Mouse (Mus musculus): ENCODE measurements at regions not wholly inside any gene's neighbourhood (a gene's known extent, or its start where the extent isn't known, plus 50 kb on each side); places are given as distances from the start of the nearest gene placed in this dataset.
A peak's percentile ranks its signal among the peaks of the same experiment; 100 is the strongest.

- Histone ChIP-seq H3K36me3 (ENCODE audit: control insufficient read depth, insufficient read depth, low read length) (no peaks in the 10 kb centered on the region), H3K4me3 (ENCODE audit: low read depth, low read length) (no peak overlapping the region), H3K4me1 (ENCODE audit: control insufficient read depth, insufficient read depth, low read length) (no peaks in the 10 kb centered on the region), H3K9me3 (replicated peaks; ENCODE audit: control insufficient read depth, low read length) (no peaks in the 10 kb centered on the region), H3K4me2 (ENCODE audit: low read length) (no peak overlapping the region), H3K9ac (ENCODE audit: low read length) (no peak overlapping the region), H3K27me3 (replicated peaks; ENCODE audit: control insufficient read depth, insufficient read depth, low read length) (no peaks in the 10 kb centered on the region), H3K27ac (ENCODE audit: low read depth, low read length) (no peak overlapping the region)
- DNase-seq (ENCODE audit: low spot score) (no peak), ATAC-seq (no peak)
- 49% methylated on average over 6 of the region's 6 CpGs for WGBS
Observed at GRCm38 (mm10) chr2:94590494-94590893, 152.6 kb upstream of the Api5 start.

- no peaks in the 10 kb centered on the region for H3K9me3 ChIP-seq (replicated peaks; ENCODE audit: control insufficient read depth, low read length)
- H3K27ac ChIP-seq (ENCODE audit: low read depth, low read length): no peak overlapping the region
- ATAC-seq: no peak
- H3K27me3 ChIP-seq (replicated peaks; ENCODE audit: control insufficient read depth, insufficient read depth, low read length): no peaks in the 10 kb centered on the region
- H3K4me1 ChIP-seq (ENCODE audit: control insufficient read depth, insufficient read depth, low read length): no peaks in the 10 kb centered on the region
- 61% methylated on average over 1 of the region's 1 CpGs for WGBS
- H3K4me3 ChIP-seq (ENCODE audit: low read depth, low read length): no peak overlapping the region
- H3K36me3 ChIP-seq (ENCODE audit: control insufficient read depth, insufficient read depth, low read length): no peaks in the 10 kb centered on the region
- H3K9ac ChIP-seq (ENCODE audit: low read length): no peak overlapping the region
- DNase-seq (ENCODE audit: low spot score): no peak
- no peak overlapping the region for H3K4me2 ChIP-seq (ENCODE audit: low read length)
Observed at GRCm38 (mm10) chr2:94587255-94587654, 149.3 kb upstream of the Api5 start.

- 27% methylated on average over 3 of the region's 3 CpGs for WGBS
- H3K4me1 ChIP-seq (ENCODE audit: control insufficient read depth, insufficient read depth, low read length): no peaks in the 10 kb centered on the region
- no peak overlapping the region for H3K27ac ChIP-seq (ENCODE audit: low read depth, low read length)
- no peaks in the 10 kb centered on the region for H3K27me3 ChIP-seq (replicated peaks; ENCODE audit: control insufficient read depth, insufficient read depth, low read length)
- no peak overlapping the region for H3K9ac ChIP-seq (ENCODE audit: low read length)
- no peak overlapping the region for H3K4me2 ChIP-seq (ENCODE audit: low read length)
- no peaks in the 10 kb centered on the region for H3K9me3 ChIP-seq (replicated peaks; ENCODE audit: control insufficient read depth, low read length)
- DNase-seq (ENCODE audit: low spot score) (peak; percentile 13), ATAC-seq (no peak)
- no peaks in the 10 kb centered on the region for H3K36me3 ChIP-seq (ENCODE audit: control insufficient read depth, insufficient read depth, low read length)
- H3K4me3 ChIP-seq (ENCODE audit: low read depth, low read length): no peak overlapping the region
Observed at GRCm38 (mm10) chr2:94571646-94572045, 133.7 kb upstream of the Api5 start.

- no peak overlapping the region for H3K27ac ChIP-seq (ENCODE audit: low read depth, low read length)
- ATAC-seq: peak; percentile 71; the same call in 1 of the 2 replicates
Observed at GRCm38 (mm10) chr2:94541230-94541905, 103.4 kb upstream of the Api5 start.

GRCm38 (mm10) chr2:94536631-94537030, 98.7 kb upstream of the Api5 start:
- Histone ChIP-seq H3K4me1 (ENCODE audit: control insufficient read depth, insufficient read depth, low read length) (no peaks in the 10 kb centered on the region), H3K36me3 (ENCODE audit: control insufficient read depth, insufficient read depth, low read length) (no peaks in the 10 kb centered on the region), H3K9ac (ENCODE audit: low read length) (no peak overlapping the region), H3K9me3 (replicated peaks; ENCODE audit: control insufficient read depth, low read length) (no peaks in the 10 kb centered on the region), H3K27ac (ENCODE audit: low read depth, low read length) (no peak overlapping the region), H3K27me3 (replicated peaks; ENCODE audit: control insufficient read depth, insufficient read depth, low read length) (no peaks in the 10 kb centered on the region), H3K4me3 (ENCODE audit: low read depth, low read length) (no peak overlapping the region), H3K4me2 (ENCODE audit: low read length) (no peak overlapping the region)
- WGBS: 85% methylated on average over 4 of the region's 4 CpGs
- DNase-seq (ENCODE audit: low spot score) (no peak), ATAC-seq (no peak)

More at GRCm38 (mm10) chr2:94541230-94541905, 103.4 kb upstream of the Api5 start:
- Histone ChIP-seq H3K27me3 (replicated peaks; ENCODE audit: control insufficient read depth, insufficient read depth, low read length) (no peaks in the 10 kb centered on the region), H3K4me1 (ENCODE audit: control insufficient read depth, insufficient read depth, low read length) (no peaks in the 10 kb centered on the region), H3K4me3 (ENCODE audit: low read depth, low read length) (no peak overlapping the region), H3K36me3 (ENCODE audit: control insufficient read depth, insufficient read depth, low read length) (no peaks in the 10 kb centered on the region), H3K9me3 (replicated peaks; ENCODE audit: control insufficient read depth, low read length) (no peaks in the 10 kb centered on the region), H3K4me2 (ENCODE audit: low read length) (no peak overlapping the region), H3K9ac (ENCODE audit: low read length) (no peak overlapping the region)
- peak; percentile 74 for DNase-seq (ENCODE audit: low spot score)
- 67% methylated on average over 3 of the region's 3 CpGs for WGBS

GRCm38 (mm10) chr2:94531175-94531574, 93.2 kb upstream of the Api5 start:
- ATAC-seq: no peak; the same call in 1 of the 2 replicates
- WGBS: 58% methylated on average over 5 of the region's 5 CpGs
- Histone ChIP-seq H3K27me3 (replicated peaks; ENCODE audit: control insufficient read depth, insufficient read depth, low read length) (no peaks in the 10 kb centered on the region), H3K9me3 (replicated peaks; ENCODE audit: control insufficient read depth, low read length) (no peaks in the 10 kb centered on the region), H3K9ac (ENCODE audit: low read length) (no peak overlapping the region), H3K4me2 (ENCODE audit: low read length) (no peak overlapping the region), H3K4me3 (ENCODE audit: low read depth, low read length) (no peak overlapping the region), H3K27ac (ENCODE audit: low read depth, low read length) (no peak overlapping the region), H3K4me1 (ENCODE audit: control insufficient read depth, insufficient read depth, low read length) (no peaks in the 10 kb centered on the region), H3K36me3 (ENCODE audit: control insufficient read depth, insufficient read depth, low read length) (no peaks in the 10 kb centered on the region)
- DNase-seq (ENCODE audit: low spot score): peak; percentile 11

- H3K9me3 ChIP-seq (replicated peaks; ENCODE audit: control insufficient read depth, low read length): no peaks in the 10 kb centered on the region
- WGBS: 29% methylated on average over 6 of the region's 6 CpGs
- H3K4me1 ChIP-seq (ENCODE audit: control insufficient read depth, insufficient read depth, low read length): no peaks in the 10 kb centered on the region
- DNase-seq (ENCODE audit: low spot score) (peak; percentile 13), ATAC-seq (no peak)
- H3K4me2 ChIP-seq (ENCODE audit: low read length): no peak overlapping the region
- no peaks in the 10 kb centered on the region for H3K27me3 ChIP-seq (replicated peaks; ENCODE audit: control insufficient read depth, insufficient read depth, low read length)
- no peak overlapping the region for H3K4me3 ChIP-seq (ENCODE audit: low read depth, low read length)
- no peak overlapping the region for H3K27ac ChIP-seq (ENCODE audit: low read depth, low read length)
- H3K36me3 ChIP-seq (ENCODE audit: control insufficient read depth, insufficient read depth, low read length): no peaks in the 10 kb centered on the region
- H3K9ac ChIP-seq (ENCODE audit: low read length): no peak overlapping the region
Observed at GRCm38 (mm10) chr2:94524536-94524935, 86.6 kb upstream of the Api5 start.

- 84% methylated on average over 1 of the region's 1 CpGs for WGBS
- no peak overlapping the region for H3K27ac ChIP-seq (ENCODE audit: low read depth, low read length)
- DNase-seq (ENCODE audit: low spot score) (no peak), ATAC-seq (no peak)
- no peak overlapping the region for H3K4me3 ChIP-seq (ENCODE audit: low read depth, low read length)
- H3K4me1 ChIP-seq (ENCODE audit: control insufficient read depth, insufficient read depth, low read length): no peaks in the 10 kb centered on the region
- H3K9ac ChIP-seq (ENCODE audit: low read length): no peak overlapping the region
- H3K4me2 ChIP-seq (ENCODE audit: low read length): no peak overlapping the region
- H3K9me3 ChIP-seq (replicated peaks; ENCODE audit: control insufficient read depth, low read length): no peaks in the 10 kb centered on the region
- no peaks in the 10 kb centered on the region for H3K27me3 ChIP-seq (replicated peaks; ENCODE audit: control insufficient read depth, insufficient read depth, low read length)
- no peaks in the 10 kb centered on the region for H3K36me3 ChIP-seq (ENCODE audit: control insufficient read depth, insufficient read depth, low read length)
Observed at GRCm38 (mm10) chr2:94516866-94517265, 78.9 kb upstream of the Api5 start.

GRCm38 (mm10) chr2:94512027-94512426, 74.1 kb upstream of the Api5 start:
- no peak overlapping the region for H3K9ac ChIP-seq (ENCODE audit: low read length)
- ATAC-seq (no peak), DNase-seq (ENCODE audit: low spot score) (peak; percentile 27)
- H3K4me2 ChIP-seq (ENCODE audit: low read length): no peak overlapping the region
- H3K4me1 ChIP-seq (ENCODE audit: control insufficient read depth, insufficient read depth, low read length): no peaks in the 10 kb centered on the region
- no peak overlapping the region for H3K27ac ChIP-seq (ENCODE audit: low read depth, low read length)
- no peak overlapping the region for H3K4me3 ChIP-seq (ENCODE audit: low read depth, low read length)
- H3K9me3 ChIP-seq (replicated peaks; ENCODE audit: control insufficient read depth, low read length): no peaks in the 10 kb centered on the region
- 54% methylated on average over 3 of the region's 3 CpGs for WGBS
- H3K27me3 ChIP-seq (replicated peaks; ENCODE audit: control insufficient read depth, insufficient read depth, low read length): no peaks in the 10 kb centered on the region
- H3K36me3 ChIP-seq (ENCODE audit: control insufficient read depth, insufficient read depth, low read length): no peaks in the 10 kb centered on the region
